ENCODE assay signal across 8 mouse cellular contexts in genomic region chr13:56634139-56634615, GRCm38 (mm10). TPM values are rescaled to one million over a fixed set of nuclear protein-coding genes. Genes with fewer than 3 reads are reported as not detected.
A peak's percentile ranks its signal among the peaks of the same experiment; 100 is the strongest.
DNase-seq lines count a peak whose midpoint lies in the region; ATAC-seq and TF ChIP-seq lines count a peak whose summit lies in the region.

No protein-coding gene starts in this region.

- H3K4me3 ChIP-seq in kidney, embryonic 14.5 days (ENCODE audit: low read length): no peak overlapping the region
- H3K4me3 ChIP-seq in heart, embryonic 14.5 days (ENCODE audit: control insufficient read depth in 1 of 2, insufficient read depth in 1 of 2, low read depth in 1 of 2, low read length in 2 of 2): no peak overlapping the region
- peak overlapping the region; percentile 74 for H3K4me3 ChIP-seq in megakaryocyte, embryonic 14.5 days (replicated peaks)
- no peak overlapping the region for H3K4me3 ChIP-seq in left cerebral cortex, adult 2 months
- H3K4me3 ChIP-seq in forebrain, embryonic 12.5 days (replicated peaks): no peak overlapping the region

- no peak overlapping the region; the same call in 1 of the 2 replicates for H3K4me2 ChIP-seq in kidney, embryonic 14.5 days (replicated peaks; ENCODE audit: low read depth, low read length)
- H3K4me2 ChIP-seq in heart, embryonic 14.5 days (ENCODE audit: low read length): no peak overlapping the region
- no peak overlapping the region for H3K4me2 ChIP-seq in forebrain, embryonic 12.5 days

- H3K27ac ChIP-seq in kidney, embryonic 14.5 days (ENCODE audit: low read depth, low read length): peak overlapping the region; percentile 96
- H3K27ac ChIP-seq in heart, embryonic 14.5 days (replicated peaks in 1 of 2; ENCODE audit: control insufficient read depth in 1 of 2, insufficient read depth in 1 of 2, low read depth in 2 of 2, low read length in 2 of 2): peak overlapping the region; percentile 63 to 74
- H3K27ac ChIP-seq in left cerebral cortex, adult 2 months: no peak overlapping the region
- H3K27ac ChIP-seq in forebrain, embryonic 12.5 days: no peak overlapping the region

- H3K36me3 ChIP-seq in kidney, embryonic 14.5 days (ENCODE audit: control insufficient read depth, insufficient read depth, low read length): peaks cover 51% of the 10 kb centered on the region
- H3K36me3 ChIP-seq in heart, embryonic 14.5 days (ENCODE audit: control insufficient read depth, insufficient read depth, low read length): peaks cover 24% of the 10 kb centered on the region; the same call in 1 of the 2 replicates
- H3K36me3 ChIP-seq in megakaryocyte, embryonic 14.5 days (replicated peaks; ENCODE audit: low read length): no peaks in the 10 kb centered on the region
- no peaks in the 10 kb centered on the region for H3K36me3 ChIP-seq in forebrain, embryonic 12.5 days (replicated peaks)

- ATAC-seq in kidney, embryonic 14.5 days (ENCODE audit: low FRiP score, low TSS enrichment): peak; percentile 86
- no peak for ATAC-seq in heart, embryonic 14.5 days (ENCODE audit: insufficient number of reproducible peaks, insufficient read depth, low FRiP score, low read depth)
- ATAC-seq in forebrain, embryonic 12.5 days (ENCODE audit: low FRiP score): no peak

- peaks cover 29% of the 10 kb centered on the region for H3K4me1 ChIP-seq in kidney, embryonic 14.5 days (ENCODE audit: control insufficient read depth, insufficient read depth, low read length)
- H3K4me1 ChIP-seq in heart, embryonic 14.5 days (ENCODE audit: control insufficient read depth in 2 of 2, insufficient read depth in 2 of 2, low read length in 2 of 2): peaks cover 12 to 23% of the 10 kb centered on the region in 2 experiments
- H3K4me1 ChIP-seq in megakaryocyte, embryonic 14.5 days: no peaks in the 10 kb centered on the region; the same call in 1 of the 2 replicates
- 0 out of 2 replicates have a peak, but pooled peaks cover 3% of the 10 kb centered on the region for H3K4me1 ChIP-seq in forebrain, embryonic 12.5 days

- no peak for TF ChIP-seq CTCF in left cerebral cortex, adult 2 months (IDR thresholded peaks at IDR 0.05)

- no peak for DNase-seq in kidney, adult 9 months
- peak; percentile 73 for DNase-seq in embryo, embryonic 10.5 days (ENCODE audit: low spot score)
- DNase-seq in B cell, adult 2 months: no peak
- no peak for DNase-seq in left cerebral cortex, adult 2 months (ENCODE audit: extremely low spot score in 1 of 2, low spot score in 2 of 2)

- H3K9me3 ChIP-seq in kidney, embryonic 14.5 days (ENCODE audit: control insufficient read depth, low read length): no peaks in the 10 kb centered on the region
- H3K9me3 ChIP-seq in heart, embryonic 14.5 days (ENCODE audit: control insufficient read depth, low read length): no peaks in the 10 kb centered on the region
- H3K9me3 ChIP-seq in megakaryocyte, embryonic 14.5 days: peaks cover 16% of the 10 kb centered on the region
- H3K9me3 ChIP-seq in forebrain, embryonic 12.5 days: no peaks in the 10 kb centered on the region

- H3K9ac ChIP-seq in kidney, embryonic 14.5 days (ENCODE audit: low read depth, low read length): no peak overlapping the region
- peak overlapping the region; percentile 21; the same call in 1 of the 2 replicates for H3K9ac ChIP-seq in heart, embryonic 14.5 days (ENCODE audit: low read length)
- no peak overlapping the region for H3K9ac ChIP-seq in forebrain, embryonic 12.5 days

- intact Hi-C loops in left cerebral cortex, adult 2 months (cut with DNase I): no loop called here

- WGBS in kidney, embryonic 14.5 days: under 1% methylated on average over 7 of the region's 7 CpGs
- WGBS in heart, embryonic 14.5 days: 21% methylated on average over 7 of the region's 7 CpGs
- WGBS in forebrain, embryonic 12.5 days: 37% methylated on average over 7 of the region's 7 CpGs

- no peaks in the 10 kb centered on the region for H3K27me3 ChIP-seq in kidney, embryonic 14.5 days (ENCODE audit: control insufficient read depth, insufficient read depth, low read length)
- H3K27me3 ChIP-seq in heart, embryonic 14.5 days (ENCODE audit: control insufficient read depth, insufficient read depth, low read length): no peaks in the 10 kb centered on the region
- H3K27me3 ChIP-seq in megakaryocyte, embryonic 14.5 days (replicated peaks): peaks cover 29% of the 10 kb centered on the region
- no peaks in the 10 kb centered on the region for H3K27me3 ChIP-seq in forebrain, embryonic 12.5 days

RNA-seq across cellular contexts. Expression of gene Tgfbi, which starts 24.9 kb away (rescaled TPM):
- polyA plus RNA-seq in kidney, embryonic 14.5 days (2014; fragmentation: Nextera tagmentation; extraction: Ambion mirVana): 76.2 and 105 TPM in 2 replicates
- polyA plus RNA-seq in heart, embryonic 14.5 days (2014; fragmentation: Nextera tagmentation; extraction: Ambion mirVana): 37.7 and 46.2 TPM in 2 replicates
- 7.2 TPM in 1 of 2 replicates, not detected in the other for polyA plus RNA-seq in megakaryocyte, embryonic 14.5 days (2012; ENCODE audit: insufficient read depth, low replicate concordance)
- total RNA-seq in left cerebral cortex, adult 2 months (2021): 1 to 10 TPM; 3.8 to 5.1 TPM
- 21.4 and 24.0 TPM in 2 replicates for polyA plus RNA-seq in forebrain, embryonic 12.5 days (2016; fragmentation: Nextera tagmentation; extraction: Ambion mirVana)

Comparison
In these comparisons a context has a peak if more than half of its experiments do, and no peak if none do; other contexts are left out.
1. H3K27ac ChIP-seq: peak in kidney, embryonic 14.5 days (single experiment) and heart, embryonic 14.5 days (2 of 2); none in left cerebral cortex, adult 2 months (single experiment) and forebrain, embryonic 12.5 days (single experiment).